In the genomic region with DNA sequence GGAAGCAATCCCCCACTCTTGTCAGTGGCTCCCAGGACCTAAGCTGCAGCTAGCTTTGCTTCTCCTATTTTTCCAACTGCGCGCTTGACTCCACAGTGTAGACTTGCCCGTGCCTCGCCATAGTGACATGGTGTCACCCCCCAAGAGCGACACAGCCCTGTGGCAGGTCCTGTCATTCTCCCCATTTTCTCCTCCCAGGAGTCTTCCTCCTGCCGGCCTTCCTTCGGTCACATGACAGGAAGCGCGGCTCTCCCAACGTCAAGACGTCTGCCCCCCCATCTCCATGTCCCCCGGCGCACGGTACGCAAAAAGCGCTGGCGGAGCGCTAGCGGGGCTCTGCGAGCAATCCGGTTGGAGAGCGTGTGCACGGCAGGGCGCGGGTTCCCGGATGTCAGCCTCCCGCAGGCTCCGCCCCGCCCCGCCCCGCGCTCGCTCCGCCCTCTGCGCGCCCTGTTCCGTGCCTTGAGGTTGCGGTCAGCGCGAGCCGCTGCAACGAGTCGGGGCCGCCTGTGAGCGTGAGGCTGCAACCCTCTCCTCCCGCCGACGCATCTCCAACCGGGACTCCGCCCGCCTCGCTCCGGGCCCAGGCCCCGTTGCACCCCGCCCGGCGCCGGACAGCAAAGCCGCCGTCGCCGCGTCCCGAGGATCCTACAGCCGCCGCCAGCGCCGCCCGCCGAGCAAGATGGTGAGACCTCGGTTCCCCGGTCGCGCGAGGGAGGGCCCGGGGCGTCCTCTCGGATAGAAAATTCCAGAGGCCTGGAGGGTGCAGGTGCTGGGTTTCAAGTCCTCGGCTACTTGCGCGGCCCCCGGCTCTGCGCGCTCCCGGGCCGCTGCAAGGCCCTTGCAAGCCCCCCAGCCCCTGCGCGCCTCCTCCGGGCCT, we compare ENCODE assay signal across 8 mouse cellular contexts. TPM values are rescaled to one million over a fixed set of nuclear protein-coding genes. Genes with fewer than 3 reads are reported as not detected.
DNase-seq lines count a peak whose midpoint lies in the region; ATAC-seq and TF ChIP-seq lines count a peak whose summit lies in the region.

Gene Ppp3r1 (plus strand): TSS at position 406 of the 880 bp plus-strand sequence.

- H3K27me3 ChIP-seq in megakaryocyte, embryonic 14.5 days (replicated peaks) = no peaks in the 10 kb centered on the region

- peak; percentile 84 for ATAC-seq in activated CD4-positive, CD25-positive, alpha-beta regulatory T cell, adult 4 months

- peak; percentile 85; the same call in 1 of the 2 replicates for TF ChIP-seq POLR2A in cortical plate, adult 2 months (IDR thresholded peaks at IDR 0.05; ENCODE audit: extremely low read depth, insufficient read depth, low read length)

- peak; percentile 95 to 96 for DNase-seq in gastrocnemius, adult 8-10 months (ENCODE audit: low spot score in 2 of 2)
- peak; percentile 69 for DNase-seq in hindlimb bud, embryonic 11.5 days (ENCODE audit: extremely low spot score, low read depth, low spot score)
- peak; percentile 88 to 96 for DNase-seq in left cerebral cortex, adult 8-10 months (ENCODE audit: low spot score in 2 of 2)
- DNase-seq in right cerebral cortex, postnatal 10 days (ENCODE audit: low spot score in 2 of 2) = peak; percentile 98
- peak; percentile 97 for DNase-seq in urinary bladder, postnatal 25 days (ENCODE audit: low spot score)

- H3K4me3 ChIP-seq in cortical plate, adult 2 months (ENCODE audit: insufficient read depth, low read length) = peak within 1 kb of the TSS; percentile 60
- peak within 1 kb of the TSS; percentile 96 for H3K4me3 ChIP-seq in megakaryocyte, embryonic 14.5 days (replicated peaks)

- peaks cover 12% of the 10 kb centered on the region for H3K4me1 ChIP-seq in cortical plate, adult 2 months (ENCODE audit: control insufficient read depth, insufficient read depth, low read length)
- H3K4me1 ChIP-seq in megakaryocyte, embryonic 14.5 days = peaks cover 43% of the 10 kb centered on the region

- TF ChIP-seq CTCF in cortical plate, adult 2 months (IDR thresholded peaks at IDR 0.05; ENCODE audit: extremely low read depth, insufficient read depth, low read length) = no peak

- peak within 1 kb of the TSS; percentile 96 for H3K27ac ChIP-seq in cortical plate, adult 2 months (ENCODE audit: insufficient read depth, low read length)

- peaks cover 6% of the 10 kb centered on the region for H3K36me3 ChIP-seq in megakaryocyte, embryonic 14.5 days (replicated peaks; ENCODE audit: low read length)

- H3K9me3 ChIP-seq in megakaryocyte, embryonic 14.5 days = peaks cover 2% of the 10 kb centered on the region

RNA-seq across cellular contexts. Expression of gene Ppp3r1, which starts in this region (rescaled TPM):
- 10 to 100 TPM; 23.5 TPM for polyA plus RNA-seq in activated CD4-positive, CD25-positive, alpha-beta regulatory T cell, adult 4 months (2017; shearing (Covaris generic))
- 506 and 535 TPM in 2 replicates for polyA plus RNA-seq in cortical plate, adult 2 months (2012; rRNA removed)
- total RNA-seq in gastrocnemius, adult 8-10 months (2022) = 100 to 1,000 TPM; 124 to 168 (median 143) TPM
- 100 to 1,000 TPM; 620 to 756 (median 686) TPM for total RNA-seq in left cerebral cortex, adult 8-10 months (2022)
- polyA plus RNA-seq in megakaryocyte, embryonic 14.5 days (2012; ENCODE audit: insufficient read depth, low replicate concordance) = 18.6 and 92.9 TPM in 2 replicates

Comparison
In these comparisons a context has a peak if more than half of its experiments do, and no peak if none do; other contexts are left out.
1. Peak in every context shown above with its lines: DNase-seq, ATAC-seq, H3K4me3 ChIP-seq and H3K27ac ChIP-seq.